Mouse (Mus musculus): Measurements from ENCODE around the gene Cdk2ap1. TPM values are rescaled to one million over a fixed set of nuclear protein-coding genes. Genes with fewer than 3 reads are reported as not detected.
"Not testable (repeated sequence)": the region's sequence is repeated elsewhere in the genome, so short reads cannot be mapped to it uniquely, and the experiment has no call there.

Gene Cdk2ap1
- polyA plus RNA-seq, 1 experiment from 2014 or later = 40.1 TPM

DNA sequence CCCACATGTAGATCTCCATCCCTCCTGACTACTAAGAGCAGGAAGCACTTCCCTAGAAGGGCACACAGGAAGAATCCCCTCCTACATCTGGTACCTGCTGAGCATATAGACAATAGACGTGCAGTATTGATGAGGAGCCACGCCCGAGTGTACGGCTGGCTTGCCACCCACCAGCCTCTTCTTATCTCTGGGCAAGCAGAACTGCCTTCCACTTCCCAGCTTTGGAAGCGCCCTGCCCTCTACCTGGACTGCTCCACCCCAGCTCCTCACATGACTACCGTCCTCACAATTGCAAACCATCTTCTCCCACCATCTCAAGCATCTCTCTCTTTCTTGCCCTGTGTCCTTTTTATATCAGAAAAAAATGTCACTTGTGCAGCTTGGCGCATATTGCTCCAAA lies 45.2 kb downstream of the Cdk2ap1 start:
- no peak overlapping the region for H3K4me2 ChIP-seq
- no peak overlapping the region for H3K4me3 ChIP-seq
- 92% methylated on average over 7 of the region's 7 CpGs for WGBS
- no peaks in the 10 kb centered on the region for H3K4me1 ChIP-seq
- no peaks in the 10 kb centered on the region for H3K27me3 ChIP-seq
- H3K27ac ChIP-seq = no peak overlapping the region
- no peaks in the 10 kb centered on the region for H3K9me3 ChIP-seq
- ATAC-seq (ENCODE audit: insufficient number of reproducible peaks, insufficient read depth, low FRiP score, low TSS enrichment, low read depth) = no peak
- H3K36me3 ChIP-seq = peaks cover 88% of the 10 kb centered on the region
- no peak overlapping the region for H3K9ac ChIP-seq

DNA sequence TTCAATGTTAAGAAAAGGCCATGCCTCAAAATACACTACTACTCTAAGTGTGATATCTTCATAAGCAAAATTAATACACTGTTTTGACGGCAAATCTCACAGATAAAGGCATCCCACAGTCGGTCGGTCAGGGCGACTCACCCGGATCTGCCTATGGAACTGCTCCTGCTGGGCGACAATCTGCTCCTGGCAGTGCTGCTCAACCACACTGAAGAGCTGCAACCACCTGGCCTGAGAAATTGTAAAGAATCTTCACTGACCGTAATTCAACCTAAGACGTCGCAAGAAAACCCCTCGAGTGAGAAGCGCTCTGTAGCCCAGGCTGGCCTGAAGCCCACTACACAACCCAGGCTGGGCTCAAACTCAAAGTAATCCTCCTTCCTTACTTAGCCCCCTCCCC lies 46.9 kb downstream of the Cdk2ap1 start:
- Histone ChIP-seq H3K4me2 (no peak overlapping the region), H3K9me3 (no peaks in the 10 kb centered on the region), H3K4me1 (no peaks in the 10 kb centered on the region), H3K4me3 (no peak overlapping the region), H3K27ac (no peak overlapping the region), H3K27me3 (no peaks in the 10 kb centered on the region), H3K9ac (no peak overlapping the region), H3K36me3 (peaks cover 87% of the 10 kb centered on the region)
- no peak for ATAC-seq (ENCODE audit: insufficient number of reproducible peaks, insufficient read depth, low FRiP score, low TSS enrichment, low read depth)
- 90% methylated on average over 11 of the region's 11 CpGs for whole genome bisulfite sequencing

DNA sequence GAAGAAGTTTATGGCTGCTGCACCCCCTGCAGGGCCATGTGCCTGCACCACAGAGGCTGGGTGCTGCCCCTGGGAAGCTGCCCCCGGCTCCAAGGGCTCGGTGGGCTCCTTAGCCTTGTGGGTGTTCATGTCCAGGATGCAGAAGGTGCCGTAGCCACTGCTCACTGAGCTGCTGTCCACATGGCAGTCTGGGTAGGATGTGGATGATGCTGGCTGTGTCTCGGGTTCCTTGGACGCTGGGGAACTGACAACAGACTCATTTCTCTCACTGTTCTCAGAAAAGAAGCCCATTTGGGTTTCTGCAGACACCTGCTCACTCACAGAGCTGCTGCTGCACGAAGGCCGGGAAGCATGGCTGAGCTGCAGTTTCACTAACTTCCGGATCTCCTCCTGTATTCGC lies 47.4 kb downstream of the Cdk2ap1 start:
- 91% methylated on average over 9 of the region's 9 CpGs for WGBS
- H3K4me3 ChIP-seq = no peak overlapping the region
- H3K27ac ChIP-seq = no peak overlapping the region

DNA sequence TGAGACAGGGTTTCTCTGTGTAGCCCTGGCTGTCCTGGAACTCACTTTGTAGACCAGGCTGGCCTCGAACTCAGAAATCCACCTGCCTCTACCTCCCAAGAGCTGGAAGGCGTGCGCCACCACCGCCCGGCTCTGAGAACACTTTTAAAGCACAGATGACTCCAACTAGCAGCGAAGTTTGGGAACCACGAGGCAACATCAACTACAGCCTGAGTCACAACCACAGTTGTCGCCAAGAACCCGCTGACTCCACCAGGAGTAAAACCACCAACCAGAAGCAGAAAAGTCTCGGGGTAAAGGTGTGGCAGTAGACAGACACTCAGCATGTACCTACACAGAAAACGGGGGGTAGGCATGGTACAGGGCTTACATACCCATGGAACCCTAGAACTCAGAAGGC lies 52.8 kb downstream of the Cdk2ap1 start:
- no peak overlapping the region for H3K4me2 ChIP-seq
- no peak overlapping the region for H3K27ac ChIP-seq
- no peak overlapping the region for H3K4me3 ChIP-seq
- 95% methylated on average over 11 of the region's 11 CpGs for WGBS
- peaks cover 82% of the 10 kb centered on the region for H3K36me3 ChIP-seq
- no peaks in the 10 kb centered on the region for H3K27me3 ChIP-seq
- no peaks in the 10 kb centered on the region for H3K9me3 ChIP-seq
- no peak overlapping the region for H3K9ac ChIP-seq
- H3K4me1 ChIP-seq = no peaks in the 10 kb centered on the region
- ATAC-seq (ENCODE audit: insufficient number of reproducible peaks, insufficient read depth, low FRiP score, low TSS enrichment, low read depth) = no peak

More for the DNA sequence above, 47.4 kb downstream of the Cdk2ap1 start:
- no peaks in the 10 kb centered on the region for H3K27me3 ChIP-seq
- no peaks in the 10 kb centered on the region for H3K4me1 ChIP-seq
- H3K9ac ChIP-seq = no peak overlapping the region
- ATAC-seq (ENCODE audit: insufficient number of reproducible peaks, insufficient read depth, low FRiP score, low TSS enrichment, low read depth) = no peak
- H3K4me2 ChIP-seq = no peak overlapping the region
- no peaks in the 10 kb centered on the region for H3K9me3 ChIP-seq
- peaks cover 87% of the 10 kb centered on the region for H3K36me3 ChIP-seq

DNA sequence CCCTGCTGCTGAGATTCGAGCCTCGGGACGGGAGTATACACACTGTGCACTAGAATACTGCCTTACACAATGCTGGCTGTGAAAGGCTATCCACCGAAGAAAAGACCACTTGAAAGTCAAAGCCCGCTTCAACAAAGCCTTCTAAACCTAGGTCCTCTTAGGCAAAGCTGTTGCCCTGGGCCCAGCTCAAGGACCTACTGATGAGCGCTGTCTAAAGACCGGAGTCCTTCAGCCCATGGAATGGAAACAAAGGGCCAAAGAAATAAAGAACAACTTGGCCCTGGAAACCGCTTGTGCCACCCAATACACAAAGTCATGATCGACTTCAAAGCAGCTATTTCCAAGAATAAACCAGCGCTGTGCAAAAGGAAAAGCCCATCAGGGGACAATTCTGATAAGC lies 53.7 kb downstream of the Cdk2ap1 start:
- Histone ChIP-seq H3K9ac (no peak overlapping the region), H3K4me1 (no peaks in the 10 kb centered on the region), H3K27ac (no peak overlapping the region), H3K9me3 (no peaks in the 10 kb centered on the region), H3K27me3 (no peaks in the 10 kb centered on the region), H3K36me3 (peaks cover 76% of the 10 kb centered on the region), H3K4me3 (no peak overlapping the region), H3K4me2 (no peak overlapping the region)
- WGBS = 93% methylated on average over 10 of the region's 10 CpGs
- ATAC-seq (ENCODE audit: insufficient number of reproducible peaks, insufficient read depth, low FRiP score, low TSS enrichment, low read depth) = no peak

DNA sequence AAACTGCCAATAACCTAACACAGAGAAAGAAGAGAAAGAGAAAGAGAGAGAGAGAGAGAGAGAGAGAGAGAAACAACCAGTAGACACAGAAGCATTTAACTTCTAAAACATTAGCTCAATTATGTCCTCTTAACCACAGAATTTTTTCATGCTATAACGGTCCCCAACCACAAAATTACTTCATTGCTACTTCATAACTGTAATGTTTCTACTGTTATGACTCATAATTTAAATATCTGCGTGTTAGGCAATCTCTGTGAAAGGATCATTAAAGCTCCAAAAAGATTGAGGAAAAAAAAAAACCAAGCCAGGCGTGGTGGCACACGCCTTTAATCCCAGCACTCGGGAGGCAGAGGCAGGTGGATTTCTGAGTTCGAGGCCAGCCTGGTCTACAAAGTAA lies 60.0 kb downstream of the Cdk2ap1 start:
- peaks cover 65% of the 10 kb centered on the region for H3K36me3 ChIP-seq
- H3K9ac ChIP-seq; H3K4me1 ChIP-seq; H3K4me2 ChIP-seq; H3K4me3 ChIP-seq; H3K27ac ChIP-seq; H3K9me3 ChIP-seq; ATAC-seq (ENCODE audit: insufficient number of reproducible peaks, insufficient read depth, low FRiP score, low TSS enrichment, low read depth); H3K27me3 ChIP-seq: not testable (repeated sequence)
- WGBS = 86% methylated on average over 6 of the region's 6 CpGs

DNA sequence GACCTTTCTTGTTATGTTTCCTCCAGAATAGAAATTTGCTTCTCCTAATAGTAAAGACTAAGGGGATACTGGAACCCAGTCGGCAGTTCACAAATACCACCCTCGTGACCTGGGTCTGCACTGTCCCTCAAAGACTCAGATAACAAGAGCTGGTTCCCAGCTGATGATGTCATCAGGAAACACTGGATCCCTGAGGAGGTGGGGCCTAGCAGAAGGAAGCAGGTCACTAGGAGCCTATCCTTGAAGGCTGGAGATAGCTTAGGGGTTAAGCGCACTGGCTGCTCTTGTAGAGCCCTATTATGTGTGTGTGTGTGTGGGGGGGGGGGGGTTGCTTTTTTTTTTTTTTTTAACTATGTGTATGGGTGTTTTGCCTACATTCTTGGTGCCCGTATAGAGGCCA lies 62.8 kb downstream of the Cdk2ap1 start:
- no peak overlapping the region for H3K27ac ChIP-seq
- ATAC-seq (ENCODE audit: insufficient number of reproducible peaks, insufficient read depth, low FRiP score, low TSS enrichment, low read depth) = no peak
- H3K4me3 ChIP-seq = no peak overlapping the region
- H3K9ac ChIP-seq = no peak overlapping the region
- H3K36me3 ChIP-seq = peaks cover 60% of the 10 kb centered on the region
- WGBS = 71% methylated on average over 4 of the region's 4 CpGs
- H3K27me3 ChIP-seq = no peaks in the 10 kb centered on the region
- no peaks in the 10 kb centered on the region for H3K9me3 ChIP-seq
- no peak overlapping the region for H3K4me2 ChIP-seq
- no peaks in the 10 kb centered on the region for H3K4me1 ChIP-seq

DNA sequence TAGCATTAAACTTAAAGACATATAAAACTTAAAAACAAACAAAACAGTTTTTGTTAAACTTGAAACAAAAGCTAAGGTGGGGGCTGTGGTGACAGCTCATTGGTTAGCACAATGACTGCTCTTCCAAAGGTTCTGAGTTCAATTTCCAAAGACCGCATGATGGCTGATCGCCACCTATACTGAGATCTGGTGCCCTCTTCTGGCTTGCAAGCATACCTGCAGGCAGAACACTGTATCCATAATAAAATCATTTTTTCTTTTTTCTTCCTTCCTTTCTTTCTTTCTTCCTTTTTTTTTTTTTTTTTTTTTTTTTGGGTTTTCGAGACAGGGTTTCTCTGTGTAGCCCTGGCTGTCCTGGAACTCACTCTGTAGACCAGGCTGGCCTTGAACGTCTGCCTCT lies 63.6 kb downstream of the Cdk2ap1 start:
- not testable (repeated sequence) for H3K4me1 ChIP-seq; H3K27ac ChIP-seq; H3K9ac ChIP-seq; ATAC-seq (ENCODE audit: insufficient number of reproducible peaks, insufficient read depth, low FRiP score, low TSS enrichment, low read depth); H3K4me3 ChIP-seq; H3K27me3 ChIP-seq; H3K4me2 ChIP-seq; H3K9me3 ChIP-seq
- peaks cover 63% of the 10 kb centered on the region for H3K36me3 ChIP-seq
- WGBS = 53% methylated on average over 4 of the region's 4 CpGs

DNA sequence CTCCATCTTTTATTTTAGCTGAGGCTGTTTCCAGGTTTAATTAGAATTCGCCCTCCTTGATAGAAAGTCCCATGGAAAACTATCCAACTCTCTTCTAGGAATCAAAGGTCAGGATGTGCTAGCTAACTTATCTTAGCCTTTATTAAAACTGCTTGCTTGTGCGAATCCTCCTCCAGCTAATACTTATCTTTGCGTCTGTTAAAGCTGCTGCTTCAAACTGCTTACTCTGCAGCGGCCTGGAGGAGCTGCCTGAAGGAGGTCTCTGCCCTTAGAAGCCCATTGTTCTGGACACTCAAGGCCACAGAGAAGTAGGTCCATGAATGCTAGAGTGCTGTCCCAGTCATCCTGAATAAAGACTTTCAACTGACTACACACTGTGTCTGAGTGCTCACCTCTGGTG lies 66.4 kb downstream of the Cdk2ap1 start:
- Histone ChIP-seq H3K4me2 (no peak overlapping the region), H3K27me3 (no peaks in the 10 kb centered on the region), H3K9ac (no peak overlapping the region), H3K36me3 (peaks cover 75% of the 10 kb centered on the region), H3K27ac (no peak overlapping the region), H3K9me3 (no peaks in the 10 kb centered on the region), H3K4me3 (no peak overlapping the region), H3K4me1 (no peaks in the 10 kb centered on the region)
- no peak for ATAC-seq (ENCODE audit: insufficient number of reproducible peaks, insufficient read depth, low FRiP score, low TSS enrichment, low read depth)
- WGBS = 96% methylated on average over 4 of the region's 4 CpGs

Other genes with a start within 250 kb of the Cdk2ap1 start
- 113 and 122 TPM in 2 replicates for gene Arl6ip4, start 247.0 kb downstream of the Cdk2ap1 start, polyA plus RNA-seq (2015; fragmentation: Nextera tagmentation; extraction: Ambion mirVana)
- gene Pitpnm2, start 113.3 kb downstream of the Cdk2ap1 start, polyA plus RNA-seq (2015; fragmentation: Nextera tagmentation; extraction: Ambion mirVana) = 4.6 and 4.8 TPM in 2 replicates
- 12.5 and 14.0 TPM in 2 replicates for gene Mphosph9, start 35.1 kb downstream of the Cdk2ap1 start, polyA plus RNA-seq (2015; fragmentation: Nextera tagmentation; extraction: Ambion mirVana)
- 17.7 and 19.4 TPM in 2 replicates for gene 2810006K23Rik, start 35.0 kb downstream of the Cdk2ap1 start, polyA plus RNA-seq (2015; fragmentation: Nextera tagmentation; extraction: Ambion mirVana)
- 93.7 and 97.7 TPM in 2 replicates for gene Sbno1, start 62.9 kb upstream of the Cdk2ap1 start, polyA plus RNA-seq (2015; fragmentation: Nextera tagmentation; extraction: Ambion mirVana)
- 43.4 and 45.5 TPM in 2 replicates for gene Kmt5a, start 76.8 kb upstream of the Cdk2ap1 start, polyA plus RNA-seq (2015; fragmentation: Nextera tagmentation; extraction: Ambion mirVana)
- 39.8 and 40.1 TPM in 2 replicates for gene Rilpl2, start 115.3 kb upstream of the Cdk2ap1 start, polyA plus RNA-seq (2015; fragmentation: Nextera tagmentation; extraction: Ambion mirVana)
- 25.9 and 28.3 TPM in 2 replicates for gene Snrnp35, start 120.1 kb upstream of the Cdk2ap1 start, polyA plus RNA-seq (2015; fragmentation: Nextera tagmentation; extraction: Ambion mirVana)
- gene Rilpl1, start 168.3 kb upstream of the Cdk2ap1 start, polyA plus RNA-seq (2015; fragmentation: Nextera tagmentation; extraction: Ambion mirVana) = 23.3 and 24.5 TPM in 2 replicates
- gene Tmed2, start 177.6 kb upstream of the Cdk2ap1 start, polyA plus RNA-seq (2015; fragmentation: Nextera tagmentation; extraction: Ambion mirVana) = 508 and 520 TPM in 2 replicates
- 19.3 and 19.6 TPM in 2 replicates for gene Ddx55, start 189.8 kb upstream of the Cdk2ap1 start, polyA plus RNA-seq (2015; fragmentation: Nextera tagmentation; extraction: Ambion mirVana)
- gene Eif2b1, start 216.0 kb upstream of the Cdk2ap1 start, polyA plus RNA-seq (2015; fragmentation: Nextera tagmentation; extraction: Ambion mirVana) = 74.1 and 76.3 TPM in 2 replicates
- 69.1 and 72.3 TPM in 2 replicates for gene Gtf2h3, start 216.1 kb upstream of the Cdk2ap1 start, polyA plus RNA-seq (2015; fragmentation: Nextera tagmentation; extraction: Ambion mirVana)